Mouse (Mus musculus) embryonic facial prominence, embryonic 10.5 days (tissue): ENCODE results near the gene Zfp994. TPM values are rescaled to one million over a fixed set of nuclear protein-coding genes. Genes with fewer than 3 reads are reported as not detected.
"Not testable (repeated sequence)": the region's sequence is repeated elsewhere in the genome, so short reads cannot be mapped to it uniquely, and the experiment has no call there.

ENCODE experiments used
- DNase-seq: peaks from one replicate; pipeline ENCODE4 v3.0.0-alpha.2; 2017; ENCODE audit warnings: low spot score
- H3K27ac ChIP-seq: fragments of 300-500 bp; sonication (generic); replicated peaks from 2 replicates; pipeline ENCODE4 v1.5.1; 2016; ENCODE audit warnings: mild to moderate bottlenecking
- H3K27me3 ChIP-seq: fragments of 300-500 bp; sonication (generic); replicated peaks from 2 replicates; pipeline ENCODE4 v1.6.1; 2016; ENCODE audit warnings: low read depth, mild to moderate bottlenecking; ENCODE audit not compliant: poor library complexity, severe bottlenecking
- H3K36me3 ChIP-seq: fragments of 300-500 bp; sonication (generic); replicated peaks from 2 replicates; pipeline ENCODE4 v1.6.1; 2016; ENCODE audit warnings: mild to moderate bottlenecking, moderate library complexity
- H3K4me1 ChIP-seq: fragments of 300-500 bp; sonication (generic); 2 replicates; pipeline ENCODE4 v1.6.1; 2016
- H3K4me3 ChIP-seq: fragments of 300-500 bp; sonication (generic); 2 replicates; pipeline ENCODE4 v1.5.1; 2016; ENCODE audit warnings: mild to moderate bottlenecking, moderate library complexity
- H3K9me3 ChIP-seq: fragments of 300-500 bp; sonication (generic); 2 replicates; pipeline ENCODE4 v1.6.1; 2016; ENCODE audit warnings: mild to moderate bottlenecking
- WGBS: fragments of 180-500 bp; shearing (Covaris S2); methylation state at CpG from one replicate; pipeline ENCODE4 v1.1.7; 2016; 5-methylcytosine and 5-hydroxymethylcytosine counted together
- polyA plus RNA-seq: library from polyadenylated mRNA; unstranded; fragments of >200 nt; fragmentation: Nextera tagmentation; extraction: Ambion mirVana; gene quantifications from 2 replicates; pipeline ENCODE4 v1.2.1, GENCODE M21; 2016

Gene Zfp994
- polyA plus RNA-seq, result 1.9 TPM in 2 replicates

- not testable (repeated sequence) for H3K36me3 ChIP-seq, H3K4me1 ChIP-seq, H3K9me3 ChIP-seq, H3K27me3 ChIP-seq
- Histone ChIP-seq H3K4me3 (peak within 1 kb of the TSS; percentile 71), H3K27ac (peak within 1 kb of the TSS; percentile 81)
- WGBS, result under 1% methylated on average over 23 of the region's 23 CpGs
- DNase-seq, result peak; percentile 87
These were observed at the start of gene Zfp994 for GRCm38 (mm10) chr17:22225422-22226012. TSS of gene Zfp994 (minus strand) at chr17:22225616.

- not testable (repeated sequence) for H3K4me3 ChIP-seq, H3K36me3 ChIP-seq, H3K27me3 ChIP-seq, H3K27ac ChIP-seq, H3K4me1 ChIP-seq
- peaks cover 12% of the 10 kb centered on the region; the same call in 1 of the 2 replicates for H3K9me3 ChIP-seq
- peak; percentile 9 for DNase-seq
- 67% methylated on average over 19 of the region's 19 CpGs for WGBS
These were observed 5.3 kb upstream of the Zfp994 start for GRCm38 (mm10) chr17:22230701-22231100.

GRCm38 (mm10) chr17:22225015-22225414, 401 bp downstream of the Zfp994 start:
- H3K4me1 ChIP-seq, H3K9me3 ChIP-seq, H3K27me3 ChIP-seq, H3K36me3 ChIP-seq: not testable (repeated sequence)
- H3K27ac ChIP-seq, result peak overlapping the region; percentile 81; the same call in 1 of the 2 replicates
- DNase-seq, result peak; percentile 14
- WGBS, result 3% methylated on average over 3 of the region's 3 CpGs
- peak overlapping the region; percentile 71 for H3K4me3 ChIP-seq

DNA sequence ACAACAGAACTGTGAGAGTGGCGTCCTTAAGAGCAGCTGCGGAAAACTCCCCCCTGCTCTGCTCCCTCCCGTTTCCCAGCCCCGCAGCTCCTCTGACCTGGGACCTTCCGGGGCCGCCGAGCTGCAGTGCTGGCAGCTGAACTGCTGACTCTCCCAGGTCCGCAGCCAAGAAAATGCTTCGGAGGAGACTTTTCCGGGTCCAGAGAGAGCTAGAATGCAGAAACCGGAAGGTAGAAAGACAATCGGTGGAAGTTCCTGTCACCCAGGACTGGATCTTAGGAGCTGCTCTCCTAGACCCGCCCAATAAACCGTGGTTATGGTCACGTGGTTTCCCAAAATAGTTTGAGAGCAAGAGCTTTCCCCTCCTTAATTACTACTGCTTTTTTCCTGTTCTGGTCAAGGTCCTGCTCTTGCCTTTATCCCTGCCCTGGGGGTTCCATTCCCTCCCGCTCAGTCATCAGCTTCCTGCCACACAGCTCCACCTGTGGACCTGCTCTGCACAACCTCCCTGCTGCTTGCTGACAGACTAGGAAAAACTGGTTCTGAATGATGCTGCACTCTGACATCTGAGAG, 59.6 kb downstream of the Zfp994 start, which contains the start of gene Zfp947:
Gene Zfp947 (minus strand): TSS at position 469 of the 573 bp plus-strand sequence.
- H3K27ac ChIP-seq, result peak within 1 kb of the TSS; percentile 79
- not testable (repeated sequence) for H3K9me3 ChIP-seq, H3K36me3 ChIP-seq, H3K4me1 ChIP-seq, H3K27me3 ChIP-seq
- H3K4me3 ChIP-seq, result peak within 1 kb of the TSS; percentile 66
- DNase-seq, result peak; percentile 53
- WGBS, result under 1% methylated on average over 16 of the region's 16 CpGs

GRCm38 (mm10) chr17:22165304-22165703, 60.1 kb downstream of the Zfp994 start:
- H3K9me3 ChIP-seq, H3K27me3 ChIP-seq, DNase-seq, H3K36me3 ChIP-seq, H3K4me1 ChIP-seq: not testable (repeated sequence)
- peak overlapping the region; percentile 79; the same call in 1 of the 2 replicates for H3K27ac ChIP-seq
- peak overlapping the region; percentile 66 for H3K4me3 ChIP-seq
- 7% methylated on average over 3 of the region's 3 CpGs for WGBS

- not testable (repeated sequence) for H3K27ac ChIP-seq, H3K9me3 ChIP-seq, H3K4me1 ChIP-seq, H3K4me3 ChIP-seq, H3K27me3 ChIP-seq, DNase-seq, H3K36me3 ChIP-seq
- WGBS, result 62% methylated on average over 4 of the region's 4 CpGs
These were observed 71.5 kb downstream of the Zfp994 start for GRCm38 (mm10) chr17:22153951-22154350.

Other genes with a start within 250 kb of the Zfp994 start
- 2.0 and 2.4 TPM in 2 replicates for gene Zfp947, start 59.4 kb downstream of the Zfp994 start, polyA plus RNA-seq
- gene CT030661.1, start 89.2 kb upstream of the Zfp994 start, polyA plus RNA-seq, result 7.1 and 8.8 TPM in 2 replicates
- gene Zfp944, start 135.8 kb upstream of the Zfp994 start, polyA plus RNA-seq, result 15.8 and 16.5 TPM in 2 replicates
- 7.2 and 8.5 TPM in 2 replicates for gene Zfp758, start 135.8 kb upstream of the Zfp994 start, polyA plus RNA-seq
- 18.8 and 19.2 TPM in 2 replicates for gene Zfp946, start 198.6 kb upstream of the Zfp994 start, polyA plus RNA-seq